Mouse (Mus musculus) lung, adult 18-20 months (tissue): ENCODE results near the gene 4921504E06Rik.

Source experiments
- DNase-seq, 2 experiments: peaks; one replicate each; pipeline ENCODE4 v3.0.0; 2022; ENCODE audit warnings: mixed read lengths in 2 of 2

The 4921504E06Rik gene

DNA sequence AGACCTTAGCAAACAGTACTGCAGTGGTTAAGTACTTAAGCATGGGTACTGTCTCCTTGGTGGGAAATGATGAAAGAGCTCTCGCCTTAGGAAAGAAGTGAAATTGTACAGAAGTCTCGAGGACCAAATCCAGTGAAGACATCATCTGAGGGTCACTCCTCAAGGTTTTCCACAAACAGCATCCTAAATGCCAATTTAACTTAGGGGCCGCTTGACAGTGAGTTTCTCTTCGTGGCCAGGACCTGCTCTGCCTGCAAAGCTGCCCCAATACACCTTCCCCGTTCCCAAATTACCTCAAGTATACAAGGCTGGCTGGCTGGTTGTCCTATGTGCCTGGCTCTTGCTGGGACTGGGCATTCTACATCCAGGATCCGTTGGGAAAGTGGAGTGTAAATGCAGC lies 137.6 kb downstream of the 4921504E06Rik start:
- no peak for DNase-seq

GRCm38 (mm10) chr2:19415063-19415521 lies 138.6 kb downstream of the 4921504E06Rik start:
- DNase-seq: peak in 1 of 2 experiments; percentile 42

- peak; percentile 21 to 47 for DNase-seq
Measured at GRCm38 (mm10) chr2:19414222-19414965, 139.3 kb downstream of the 4921504E06Rik start.
